Mouse (Mus musculus): ENCODE measurements at regions not wholly inside any gene's neighbourhood (a gene's known extent, or its start where the extent isn't known, plus 50 kb on each side); places are given as distances from the start of the nearest gene placed in this dataset.

DNA sequence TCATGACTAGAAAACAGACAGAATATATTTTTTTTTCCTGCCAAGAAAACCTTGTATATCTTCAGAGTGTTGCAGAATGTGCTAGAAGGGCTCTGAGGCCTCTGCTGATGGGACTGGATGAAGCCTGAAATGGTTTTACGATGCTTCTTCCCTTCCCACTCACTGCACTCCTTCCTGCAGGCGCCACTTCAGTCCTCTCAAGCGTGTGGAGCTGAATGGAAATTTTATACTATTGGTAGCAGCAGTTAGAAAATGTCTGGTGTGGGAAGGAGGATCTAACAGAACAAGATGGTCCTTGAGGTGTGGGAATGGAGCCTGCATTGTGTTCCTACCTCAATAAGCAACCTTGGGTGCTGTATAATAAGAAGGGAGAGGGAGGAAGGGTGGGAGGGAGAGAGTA is 166.1 kb upstream of the Smlr1 start:
- no peak overlapping the region for H3K4me3 ChIP-seq
- WGBS: 83% methylated on average over 3 of the region's 3 CpGs
- no peak for ATAC-seq (ENCODE audit: insufficient number of reproducible peaks, low FRiP score)
- no peak overlapping the region for H3K4me2 ChIP-seq
- no peaks in the 10 kb centered on the region for H3K36me3 ChIP-seq
- no peaks in the 10 kb centered on the region for H3K4me1 ChIP-seq (replicated peaks)
- H3K9ac ChIP-seq: no peak overlapping the region
- H3K9me3 ChIP-seq (replicated peaks): no peaks in the 10 kb centered on the region
- no peak overlapping the region for H3K27ac ChIP-seq (ENCODE audit: poor library complexity, severe bottlenecking)
- no peaks in the 10 kb centered on the region for H3K27me3 ChIP-seq (replicated peaks)

DNA sequence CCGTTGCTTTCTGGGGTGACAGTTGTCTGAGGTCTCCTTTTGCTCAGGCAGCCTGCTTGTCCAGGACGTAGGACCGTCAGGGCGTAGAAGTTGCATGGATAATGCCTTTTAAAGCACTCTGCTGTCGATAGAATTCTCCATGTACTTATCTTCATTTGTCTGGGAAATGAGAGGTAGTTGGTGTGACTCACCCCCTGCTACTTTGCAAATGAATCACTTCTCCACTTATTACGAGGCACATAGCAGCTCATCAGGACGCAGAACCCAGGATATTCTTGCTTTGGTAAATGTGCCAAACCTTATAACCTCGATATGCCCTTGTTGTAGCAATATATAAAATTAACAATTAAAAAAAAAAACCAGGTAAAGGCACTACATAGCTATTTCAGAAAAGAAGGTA is 159.7 kb upstream of the Smlr1 start:
- H3K9me3 ChIP-seq (replicated peaks): no peaks in the 10 kb centered on the region
- H3K4me1 ChIP-seq (replicated peaks): no peaks in the 10 kb centered on the region
- no peak overlapping the region for H3K4me2 ChIP-seq
- ATAC-seq (ENCODE audit: insufficient number of reproducible peaks, low FRiP score): no peak
- no peak overlapping the region for H3K4me3 ChIP-seq
- no peak overlapping the region for H3K27ac ChIP-seq (ENCODE audit: poor library complexity, severe bottlenecking)
- no peaks in the 10 kb centered on the region for H3K27me3 ChIP-seq (replicated peaks)
- 54% methylated on average over 8 of the region's 8 CpGs for WGBS
- H3K36me3 ChIP-seq: no peaks in the 10 kb centered on the region
- no peak overlapping the region for H3K9ac ChIP-seq

- ATAC-seq (ENCODE audit: insufficient number of reproducible peaks, low FRiP score): no peak
- no peak overlapping the region for H3K27ac ChIP-seq (ENCODE audit: poor library complexity, severe bottlenecking)
- H3K27me3 ChIP-seq (replicated peaks): no peaks in the 10 kb centered on the region
- H3K36me3 ChIP-seq: no peaks in the 10 kb centered on the region
- no peak overlapping the region for H3K9ac ChIP-seq
- H3K4me3 ChIP-seq: no peak overlapping the region
- WGBS: 15% methylated on average over 6 of the region's 6 CpGs
- no peaks in the 10 kb centered on the region for H3K9me3 ChIP-seq (replicated peaks)
- H3K4me2 ChIP-seq: no peak overlapping the region
- no peaks in the 10 kb centered on the region for H3K4me1 ChIP-seq (replicated peaks)
Measured at GRCm38 (mm10) chr10:25681243-25681642, 145.2 kb upstream of the Smlr1 start.

- Histone ChIP-seq H3K27ac (ENCODE audit: poor library complexity, severe bottlenecking) (no peak overlapping the region), H3K4me1 (replicated peaks) (no peaks in the 10 kb centered on the region), H3K36me3 (no peaks in the 10 kb centered on the region), H3K9ac (no peak overlapping the region), H3K9me3 (replicated peaks) (no peaks in the 10 kb centered on the region), H3K27me3 (replicated peaks) (no peaks in the 10 kb centered on the region), H3K4me3 (no peak overlapping the region), H3K4me2 (no peak overlapping the region)
- no peak for ATAC-seq (ENCODE audit: insufficient number of reproducible peaks, low FRiP score)
- 37% methylated on average over 1 of the region's 1 CpGs for WGBS
Measured at GRCm38 (mm10) chr10:25677889-25678288, 141.8 kb upstream of the Smlr1 start.

- Histone ChIP-seq H3K9ac (no peak overlapping the region), H3K4me2 (no peak overlapping the region)
- ATAC-seq (ENCODE audit: insufficient number of reproducible peaks, low FRiP score): no peak
Measured at GRCm38 (mm10) chr10:25675368-25675767, 139.3 kb upstream of the Smlr1 start.

DNA sequence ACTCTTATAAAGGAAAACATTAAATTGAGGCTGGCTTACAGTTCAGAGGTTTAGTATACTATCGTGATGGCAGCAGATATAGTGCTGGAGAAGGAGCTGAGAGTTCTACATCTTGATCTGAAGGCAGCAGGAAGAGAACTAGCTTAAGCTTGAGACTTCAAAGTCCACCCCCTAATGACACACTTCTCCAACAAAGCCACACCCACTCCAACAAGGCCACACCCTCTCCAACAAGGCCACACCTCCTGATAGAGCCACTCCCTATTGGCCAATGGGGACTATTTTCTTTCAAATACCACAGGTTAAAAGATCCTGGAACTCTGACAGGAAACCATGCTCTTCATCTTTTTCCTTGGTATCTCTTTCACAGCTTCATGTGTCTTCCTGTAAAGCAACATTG is 134.0 kb upstream of the Smlr1 start:
- Histone ChIP-seq H3K27me3 (replicated peaks) (no peaks in the 10 kb centered on the region), H3K36me3 (no peaks in the 10 kb centered on the region), H3K9ac (no peak overlapping the region), H3K27ac (ENCODE audit: poor library complexity, severe bottlenecking) (no peak overlapping the region), H3K4me3 (no peak overlapping the region), H3K4me1 (replicated peaks) (no peaks in the 10 kb centered on the region), H3K9me3 (replicated peaks) (no peaks in the 10 kb centered on the region), H3K4me2 (no peak overlapping the region)
- ATAC-seq (ENCODE audit: insufficient number of reproducible peaks, low FRiP score): no peak
- 83% methylated on average over 1 of the region's 1 CpGs for WGBS

More at GRCm38 (mm10) chr10:25675368-25675767, 139.3 kb upstream of the Smlr1 start:
- Histone ChIP-seq H3K27me3 (replicated peaks) (no peaks in the 10 kb centered on the region), H3K9me3 (replicated peaks) (no peaks in the 10 kb centered on the region), H3K36me3 (no peaks in the 10 kb centered on the region), H3K4me3 (no peak overlapping the region), H3K4me1 (replicated peaks) (no peaks in the 10 kb centered on the region), H3K27ac (ENCODE audit: poor library complexity, severe bottlenecking) (no peak overlapping the region)
- 62% methylated on average over 10 of the region's 10 CpGs for WGBS

DNA sequence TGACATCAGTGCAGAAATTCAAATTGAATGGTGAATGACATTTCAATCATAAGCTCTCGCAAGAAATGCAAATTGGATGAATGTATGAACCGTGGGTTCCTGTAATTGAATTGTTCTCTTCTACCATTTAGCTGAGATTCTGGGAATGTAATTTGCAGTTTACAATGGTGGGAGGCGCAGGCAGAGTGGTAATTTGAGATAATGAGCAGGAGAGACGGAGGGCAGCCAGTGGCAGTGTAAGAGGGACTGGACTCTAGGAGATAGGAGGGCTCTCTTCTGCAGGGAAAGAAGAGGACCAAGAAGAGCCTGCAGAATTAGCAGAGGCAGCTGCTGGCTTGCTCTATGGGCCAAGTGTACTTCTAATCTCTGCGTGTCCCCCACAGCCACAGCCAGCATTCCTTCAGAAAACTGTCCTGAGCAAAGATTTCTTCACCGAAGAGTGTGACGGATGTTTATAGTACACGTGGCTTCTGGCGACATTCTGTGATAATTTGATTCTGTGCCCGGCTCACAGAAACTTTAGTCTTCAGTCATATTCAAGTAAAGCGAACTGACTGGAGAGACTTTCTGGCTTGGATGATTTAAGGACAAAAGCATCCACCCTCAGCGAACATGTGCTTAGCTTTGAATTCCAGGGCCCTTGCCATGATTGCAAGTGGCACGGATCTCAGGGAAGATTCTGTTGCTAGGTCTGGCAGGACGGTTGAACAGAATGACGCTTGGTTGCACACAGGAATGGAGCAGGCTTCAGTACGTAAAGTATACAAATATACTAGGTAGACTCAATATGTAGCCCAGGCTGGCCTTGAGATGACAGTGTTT is 116.9 kb upstream of the Smlr1 start:
- Histone ChIP-seq H3K9ac (no peak overlapping the region), H3K27ac (ENCODE audit: poor library complexity, severe bottlenecking) (no peak overlapping the region)

GRCm38 (mm10) chr10:25647740-25648139 is 111.7 kb upstream of the Smlr1 start:
- peaks cover 4% of the 10 kb centered on the region; the same call in 1 of the 2 replicates for H3K9me3 ChIP-seq (replicated peaks)
- no peak overlapping the region for H3K4me2 ChIP-seq
- ATAC-seq (ENCODE audit: insufficient number of reproducible peaks, low FRiP score): no peak
- no peak overlapping the region for H3K27ac ChIP-seq (ENCODE audit: poor library complexity, severe bottlenecking)
- H3K4me3 ChIP-seq: no peak overlapping the region
- no peaks in the 10 kb centered on the region for H3K36me3 ChIP-seq
- H3K27me3 ChIP-seq (replicated peaks): no peaks in the 10 kb centered on the region
- H3K4me1 ChIP-seq (replicated peaks): 0 out of 2 replicates have a peak, but pooled peaks cover under 1% of the 10 kb centered on the region
- H3K9ac ChIP-seq: no peak overlapping the region
- 70% methylated on average over 1 of the region's 1 CpGs for WGBS

More for the DNA sequence above, 116.9 kb upstream of the Smlr1 start:
- H3K36me3 ChIP-seq: no peaks in the 10 kb centered on the region
- H3K4me2 ChIP-seq: peak overlapping the region; percentile 12; the same call in 1 of the 2 replicates
- ATAC-seq (ENCODE audit: insufficient number of reproducible peaks, low FRiP score): no peak
- 57% methylated on average over 16 of the region's 16 CpGs for WGBS
- H3K27me3 ChIP-seq (replicated peaks): no peaks in the 10 kb centered on the region
- H3K4me3 ChIP-seq: no peak overlapping the region
- 0 out of 2 replicates have a peak, but pooled peaks cover 4% of the 10 kb centered on the region for H3K4me1 ChIP-seq (replicated peaks)
- peaks cover 4% of the 10 kb centered on the region; the same call in 1 of the 2 replicates for H3K9me3 ChIP-seq (replicated peaks)

DNA sequence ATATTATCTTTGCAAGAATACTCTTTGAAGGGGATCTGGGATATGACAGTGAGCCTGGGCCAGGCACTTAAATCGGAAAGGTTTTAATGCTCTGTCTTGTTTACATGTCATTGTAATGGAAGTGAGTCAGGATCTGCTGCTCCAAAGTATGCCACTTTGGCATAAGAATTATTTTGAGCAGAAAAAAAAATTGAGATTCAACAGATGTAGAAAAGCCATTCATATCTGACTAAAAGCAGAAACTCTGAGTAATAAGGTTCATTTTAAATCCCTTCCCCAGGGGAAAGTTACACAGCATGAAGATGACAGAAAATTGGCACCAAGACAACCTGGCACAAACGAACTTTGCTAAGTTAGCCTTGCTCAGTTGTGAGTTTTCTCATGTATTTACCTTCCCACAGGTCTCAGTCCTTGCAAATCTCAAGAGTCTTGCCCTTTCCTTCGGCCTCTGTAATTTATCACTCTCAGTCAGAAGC is 107.5 kb upstream of the Smlr1 start:
- no peak overlapping the region for H3K27ac ChIP-seq (ENCODE audit: poor library complexity, severe bottlenecking)
- H3K4me3 ChIP-seq: no peak overlapping the region
- no peaks in the 10 kb centered on the region for H3K4me1 ChIP-seq (replicated peaks)
- H3K36me3 ChIP-seq: no peaks in the 10 kb centered on the region
- H3K9me3 ChIP-seq (replicated peaks): no peaks in the 10 kb centered on the region; the same call in 1 of the 2 replicates
- no peak overlapping the region for H3K4me2 ChIP-seq
- no peaks in the 10 kb centered on the region for H3K27me3 ChIP-seq (replicated peaks)
- no peak for ATAC-seq (ENCODE audit: insufficient number of reproducible peaks, low FRiP score)
- H3K9ac ChIP-seq: no peak overlapping the region
- 55% methylated on average over 3 of the region's 3 CpGs for WGBS

DNA sequence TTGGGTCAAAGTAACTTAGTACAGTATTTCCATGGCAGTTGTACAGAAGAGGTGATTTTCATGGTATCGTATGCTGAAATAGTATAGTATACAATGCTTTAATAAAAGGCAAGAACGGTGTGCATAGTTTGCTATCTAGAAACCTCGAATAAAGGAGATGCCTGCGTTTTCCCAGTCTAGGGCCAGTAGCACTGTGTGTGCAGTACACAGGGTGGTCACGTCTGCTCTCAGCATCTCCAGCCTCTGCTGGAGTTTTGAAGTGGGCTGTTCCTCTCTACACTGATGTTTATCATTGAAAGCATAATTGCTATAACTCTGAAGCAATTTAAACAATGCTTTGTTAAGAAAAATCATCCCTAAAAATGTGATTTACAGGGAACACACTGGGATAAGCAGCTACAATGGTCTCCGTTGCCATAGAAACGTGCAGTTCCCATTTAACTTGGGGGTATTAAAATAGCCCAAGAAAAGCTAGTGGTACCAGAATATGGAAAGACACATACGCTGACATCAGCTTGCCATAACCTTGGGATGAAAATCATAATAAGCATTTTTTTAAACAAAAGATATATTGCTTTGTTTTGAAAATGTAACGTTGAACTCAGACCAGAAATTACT is 106.1 kb upstream of the Smlr1 start:
- H3K4me1 ChIP-seq (replicated peaks): no peaks in the 10 kb centered on the region
- H3K4me2 ChIP-seq: no peak overlapping the region
- no peaks in the 10 kb centered on the region for H3K36me3 ChIP-seq
- no peak for ATAC-seq (ENCODE audit: insufficient number of reproducible peaks, low FRiP score)
- H3K9me3 ChIP-seq (replicated peaks): no peaks in the 10 kb centered on the region; the same call in 1 of the 2 replicates
- H3K4me3 ChIP-seq: no peak overlapping the region
- H3K27ac ChIP-seq (ENCODE audit: poor library complexity, severe bottlenecking): no peak overlapping the region
- H3K27me3 ChIP-seq (replicated peaks): no peaks in the 10 kb centered on the region
- 86% methylated on average over 9 of the region's 9 CpGs for WGBS
- H3K9ac ChIP-seq: no peak overlapping the region

GRCm38 (mm10) chr10:25633058-25633614 is 97.1 kb upstream of the Smlr1 start:
- no peaks in the 10 kb centered on the region for H3K4me1 ChIP-seq (replicated peaks)
- no peaks in the 10 kb centered on the region for H3K9me3 ChIP-seq (replicated peaks)
- WGBS: 76% methylated on average over 4 of the region's 4 CpGs
- no peaks in the 10 kb centered on the region for H3K27me3 ChIP-seq (replicated peaks)
- no peaks in the 10 kb centered on the region for H3K36me3 ChIP-seq
- H3K4me3 ChIP-seq: no peak overlapping the region
- H3K27ac ChIP-seq (ENCODE audit: poor library complexity, severe bottlenecking): no peak overlapping the region
- no peak overlapping the region for H3K9ac ChIP-seq
- H3K4me2 ChIP-seq: no peak overlapping the region
- no peak for ATAC-seq (ENCODE audit: insufficient number of reproducible peaks, low FRiP score)

Measured in heart, embryonic 12.5 days (tissue).